Mouse (Mus musculus): ENCODE measurements around the gene Cd320.
"Not testable (repeated sequence)": the region's sequence is repeated elsewhere in the genome, so short reads cannot be mapped to it uniquely, and the experiment has no call there.

The Cd320 gene

DNA sequence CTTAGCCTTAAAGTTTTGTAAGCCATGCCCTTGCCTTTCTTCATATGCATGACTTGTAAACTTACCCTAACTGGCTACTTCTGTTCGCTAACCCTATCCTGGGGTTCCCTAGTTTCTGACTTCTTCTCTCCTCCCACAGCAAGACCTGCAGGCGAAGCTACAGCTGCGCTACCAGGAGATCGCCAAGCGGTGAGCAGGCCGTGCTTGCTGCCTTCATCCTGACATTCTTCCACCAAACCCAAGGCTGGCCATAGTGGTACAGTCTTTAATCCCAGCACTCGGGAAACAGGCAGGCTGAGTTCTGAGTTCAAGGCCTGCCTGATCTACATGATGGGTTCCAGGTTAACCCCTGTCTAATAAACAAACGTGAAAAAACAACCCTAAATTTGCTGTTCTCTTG, 17.4 kb upstream of the Cd320 start:
- DNase-seq (ENCODE audit: low spot score) = no peak

DNA sequence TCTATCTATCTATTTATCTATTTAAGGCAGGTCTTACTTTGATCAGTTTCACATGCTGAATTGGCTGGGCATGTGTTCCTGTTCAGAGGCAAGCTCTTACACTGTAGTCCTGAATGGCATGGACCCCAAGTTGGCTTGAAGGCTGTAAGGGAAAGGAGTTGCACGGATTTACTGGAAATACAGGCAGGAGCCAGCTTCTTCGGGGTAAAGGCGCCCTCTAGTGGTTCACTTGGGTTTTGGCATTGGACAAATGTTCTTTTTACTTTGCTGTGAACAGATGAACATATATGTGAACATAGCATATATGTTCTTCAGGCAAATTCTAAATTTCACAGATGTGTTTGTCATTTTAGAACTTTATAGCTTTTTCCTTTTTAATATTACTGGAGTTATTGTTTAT, 16.0 kb upstream of the Cd320 start:
- DNase-seq (ENCODE audit: low spot score) = peak; percentile 57

DNA sequence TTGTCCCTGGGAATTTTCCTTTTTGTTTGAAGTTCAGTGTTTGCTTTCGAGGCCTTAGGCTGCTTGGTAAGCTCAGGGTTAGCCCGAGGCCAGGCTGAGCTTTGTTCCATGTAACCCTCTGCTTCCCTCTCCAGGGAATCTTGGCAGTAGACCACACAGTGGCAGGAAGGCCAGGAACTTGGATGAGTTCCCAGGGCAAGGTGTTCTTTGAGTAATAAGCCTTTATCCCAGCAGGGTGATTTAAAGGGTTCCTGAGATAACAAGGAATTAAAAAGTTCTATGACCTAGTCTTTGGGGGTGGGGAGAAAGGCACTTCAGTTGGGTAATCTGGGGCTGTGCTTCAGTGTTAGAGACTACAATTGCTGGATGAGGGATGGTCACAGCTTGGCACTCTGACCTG, 14.0 kb upstream of the Cd320 start:
- peak; percentile 63 for DNase-seq (ENCODE audit: low spot score)

DNA sequence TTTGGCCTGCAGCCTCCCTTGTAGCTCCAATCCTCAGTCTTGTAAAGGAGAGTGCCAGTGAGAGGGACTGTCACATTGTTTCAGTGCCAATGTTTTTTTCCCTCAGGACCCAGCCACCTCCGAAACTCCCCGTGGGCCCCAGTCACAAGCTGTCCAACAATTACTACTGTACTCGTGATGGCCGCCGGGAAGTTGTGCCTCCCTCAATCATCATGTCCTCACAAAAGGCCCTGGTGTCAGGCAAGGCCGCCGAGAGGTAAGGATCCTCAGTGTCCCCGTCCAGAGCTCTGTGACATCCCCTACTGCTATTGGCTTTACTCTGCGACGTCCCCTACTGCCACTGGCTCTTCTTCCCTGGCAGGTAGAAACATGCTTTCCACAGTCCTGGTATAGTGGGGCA, 13.3 kb upstream of the Cd320 start:
- no peak for DNase-seq (ENCODE audit: low spot score)

DNA sequence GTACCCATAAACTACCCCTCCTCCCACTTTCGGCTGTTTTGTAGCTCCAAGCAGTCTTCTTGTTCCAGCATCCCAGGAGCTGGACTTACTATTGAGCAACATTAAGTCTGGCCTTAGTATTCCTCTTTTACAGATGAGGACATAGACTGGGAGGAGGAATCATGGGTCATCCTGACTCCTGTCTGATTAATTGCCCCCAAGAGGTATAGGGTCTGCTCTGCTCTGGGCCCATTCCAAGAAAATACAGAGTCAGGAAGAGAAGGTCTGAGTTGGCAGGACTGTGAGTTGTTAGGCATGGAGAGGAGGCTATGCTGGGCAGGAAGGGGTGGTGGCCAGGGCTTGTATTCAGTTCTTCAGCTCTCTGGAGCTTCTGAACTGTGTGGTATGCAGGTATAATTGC, 1.3 kb downstream of the Cd320 start:
- no peak for DNase-seq (ENCODE audit: low spot score)

DNA sequence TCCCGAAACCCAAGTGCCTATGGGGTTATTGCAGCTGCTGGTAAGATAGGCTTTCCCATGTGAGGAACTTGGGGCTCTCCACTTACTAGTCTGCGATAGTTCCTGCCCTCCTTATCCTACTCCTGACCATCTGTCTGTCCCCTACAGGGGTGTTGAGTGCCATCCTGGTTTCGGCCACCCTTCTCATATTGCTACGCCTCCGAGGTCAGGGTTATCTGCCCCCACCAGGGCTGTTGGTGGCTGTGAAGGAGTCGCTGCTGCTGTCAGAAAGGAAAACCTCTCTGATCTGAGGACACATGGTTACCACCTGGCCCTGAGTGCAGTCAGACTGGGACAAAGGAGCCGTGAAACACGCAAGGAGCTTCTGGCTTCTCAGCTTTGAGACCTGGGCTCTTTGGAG, 5.2 kb downstream of the Cd320 start:
- DNase-seq (ENCODE audit: low spot score) = no peak

DNA sequence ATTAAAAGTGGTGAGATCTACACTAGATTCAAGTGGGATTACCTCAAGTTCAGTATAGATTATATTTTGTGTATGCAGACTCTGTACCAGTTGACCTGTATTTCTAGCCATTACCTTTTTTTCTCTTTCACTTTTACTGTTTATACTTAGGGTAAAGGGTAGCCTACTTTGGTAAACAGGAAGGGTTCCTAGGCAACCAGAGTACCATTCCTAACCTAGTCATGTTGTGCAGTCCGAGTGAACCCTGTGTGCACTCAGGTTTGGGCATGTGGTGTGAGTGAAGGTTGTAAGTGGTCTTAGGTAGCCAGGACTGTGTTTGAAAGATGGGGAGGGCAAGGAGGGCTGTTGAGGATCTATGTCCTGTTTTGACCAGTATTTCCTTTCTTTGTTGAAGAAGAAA, 8.4 kb downstream of the Cd320 start:
- no peak for DNase-seq (ENCODE audit: low spot score)

DNA sequence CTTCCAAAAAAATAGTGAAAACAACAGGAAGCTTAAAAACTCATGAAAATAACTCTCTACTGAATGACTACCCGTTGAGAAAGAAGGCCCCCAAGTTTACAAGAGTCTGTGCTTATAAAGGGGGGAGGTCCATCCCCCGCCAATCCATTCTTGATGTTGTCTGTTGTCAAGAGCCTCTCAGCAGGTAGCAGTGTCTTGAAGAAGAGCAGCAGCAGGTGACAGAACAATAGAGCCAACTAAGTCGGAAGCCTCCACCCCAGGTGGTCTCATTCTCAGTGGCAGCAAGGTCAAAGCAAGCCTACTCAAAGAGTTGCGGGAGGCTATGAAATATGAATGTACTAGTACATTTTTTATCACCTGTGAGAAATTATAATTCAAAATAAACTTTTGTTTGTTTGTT, 14.9 kb downstream of the Cd320 start:
- no peak for DNase-seq (ENCODE audit: low spot score)

DNA sequence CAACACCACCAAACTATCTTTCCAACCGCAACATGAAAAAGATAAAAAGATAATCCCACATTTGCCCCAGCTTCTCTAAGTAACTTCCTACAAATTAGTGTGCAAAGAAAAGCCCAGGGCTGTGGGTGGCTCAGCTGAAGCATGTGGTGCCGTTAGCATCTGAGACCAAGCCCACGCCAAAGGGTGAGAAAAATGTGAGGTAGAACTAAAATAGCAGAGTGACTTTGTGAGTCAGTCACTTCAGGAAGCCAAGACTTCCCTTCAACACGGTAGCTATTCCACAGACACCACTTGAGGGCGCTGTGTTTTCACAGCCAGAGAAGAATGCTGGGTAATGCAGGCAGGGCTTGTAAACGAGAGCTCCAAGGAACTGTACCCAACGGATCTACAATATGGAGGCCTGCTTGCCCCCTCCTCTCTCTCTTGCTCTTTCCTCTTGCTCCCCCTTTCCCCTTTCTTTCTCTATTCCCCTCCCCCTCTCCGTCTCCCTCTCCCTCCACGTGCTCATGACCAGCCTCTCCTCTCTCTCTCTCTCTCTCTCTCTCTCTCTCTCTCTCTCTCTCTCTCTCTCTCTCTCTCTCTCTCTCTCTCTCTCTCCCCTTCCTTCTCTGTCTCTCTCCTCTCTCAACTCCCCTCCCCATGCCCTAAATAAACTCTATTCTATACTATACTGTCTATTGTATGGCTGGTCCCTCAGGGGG, 22.6 kb downstream of the Cd320 start:
- peak; percentile 22 for DNase-seq (ENCODE audit: low spot score)

DNA sequence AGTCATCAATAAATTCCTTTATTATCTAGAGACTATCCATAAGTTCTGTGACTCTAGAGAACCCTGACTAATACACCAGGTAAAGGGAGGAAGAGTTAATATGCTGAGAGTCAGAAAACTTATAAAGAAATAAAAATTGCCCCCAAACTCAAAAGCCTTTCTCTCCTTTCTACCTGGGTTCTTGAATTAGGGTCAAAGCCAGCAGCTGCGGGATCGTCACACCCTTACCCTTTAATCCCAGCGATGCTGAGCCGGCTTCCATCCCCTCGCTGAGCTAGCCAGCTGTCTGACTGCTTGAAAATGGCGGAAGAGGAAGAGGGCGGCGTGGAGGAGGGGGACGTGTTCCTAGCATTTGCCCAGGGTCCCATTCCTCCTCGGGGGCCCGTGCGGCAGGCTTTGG, 30.6 kb downstream of the Cd320 start, which contains the start of gene Gm7029:
TSS of gene Gm7029 (plus strand) at position 301 of the 400 bp plus-strand sequence.
- DNase-seq (ENCODE audit: low spot score) = not testable (repeated sequence)

DNA sequence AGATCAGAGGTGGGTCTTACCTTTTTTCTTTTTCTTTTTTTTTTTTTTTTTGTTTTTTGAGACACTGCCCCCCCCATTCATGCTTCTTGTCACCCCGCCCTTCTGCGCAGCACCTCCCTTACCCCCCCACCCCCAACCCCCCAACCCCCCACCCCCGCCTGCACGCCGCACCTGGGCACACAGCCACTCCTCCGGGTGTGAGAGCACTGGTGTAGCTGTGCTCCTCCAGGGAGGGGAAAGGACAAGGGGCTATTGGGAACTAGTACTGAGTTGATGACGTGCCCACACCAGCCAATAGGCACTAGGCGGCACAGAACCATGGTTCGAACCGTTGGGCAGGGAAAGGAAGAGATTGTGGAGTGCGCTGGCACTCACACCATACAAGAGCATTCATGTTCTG, 31.5 kb downstream of the Cd320 start:
- no peak for DNase-seq (ENCODE audit: low spot score)

DNA sequence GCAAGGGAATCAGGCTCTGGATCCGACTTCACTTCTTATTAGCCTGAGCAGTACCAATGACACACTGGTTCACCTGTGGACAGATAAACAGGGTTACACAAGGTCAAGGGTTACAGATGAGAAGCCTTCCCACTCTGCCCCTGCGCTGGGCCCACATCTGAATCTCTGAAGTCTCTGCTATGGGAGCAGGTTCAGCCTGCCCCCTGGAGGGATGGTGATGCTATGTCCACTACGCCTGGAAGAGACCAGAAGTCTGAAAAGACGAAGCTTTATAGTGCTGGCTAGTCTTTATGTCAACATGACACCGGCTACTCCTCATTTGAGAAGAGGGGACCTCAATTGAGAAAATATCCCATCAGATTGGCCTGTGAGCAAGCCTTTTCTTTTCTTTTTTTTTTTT, 32.9 kb downstream of the Cd320 start:
- not testable (repeated sequence) for DNase-seq (ENCODE audit: low spot score)

DNA sequence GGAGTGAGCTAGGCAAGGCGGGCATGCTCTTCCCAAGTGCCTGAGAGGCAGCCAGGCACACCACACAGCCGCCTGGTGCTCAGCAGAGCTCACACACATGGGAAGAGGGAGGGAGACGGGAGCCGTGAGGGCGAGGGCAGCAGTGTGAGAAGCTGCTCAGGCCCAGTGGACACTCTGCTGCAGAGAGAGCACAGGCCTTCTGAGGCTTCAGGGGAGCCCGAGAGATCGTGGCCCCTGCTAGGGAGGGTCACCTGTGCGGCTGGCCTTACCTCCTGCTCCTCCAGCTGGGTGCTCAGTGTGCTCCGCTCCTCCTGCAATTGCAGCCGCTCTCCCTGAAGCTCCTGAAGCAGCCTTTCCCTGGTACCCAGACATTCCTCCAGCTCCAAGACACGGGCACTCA, 41.4 kb downstream of the Cd320 start:
- DNase-seq (ENCODE audit: low spot score) = not testable (repeated sequence)

DNA sequence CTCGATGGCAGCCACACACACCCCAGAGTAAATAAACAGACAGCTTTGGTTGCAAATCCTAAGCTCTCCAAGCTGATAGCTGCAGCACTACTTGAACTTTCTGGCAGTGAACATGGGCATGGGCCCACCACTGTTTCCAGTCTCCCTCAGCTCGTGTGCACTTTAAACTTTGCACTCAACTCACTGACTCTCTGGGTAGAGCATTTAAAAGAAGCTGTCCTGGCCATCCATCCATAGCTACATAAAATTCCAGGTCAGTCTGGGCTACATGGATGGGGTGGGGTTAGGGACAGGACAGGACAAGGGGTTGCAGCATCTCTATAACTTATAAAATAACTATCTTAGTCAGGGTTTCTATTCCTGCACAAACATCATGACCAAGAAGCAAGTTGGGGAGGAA, 44.9 kb downstream of the Cd320 start:
- DNase-seq (ENCODE audit: low spot score) = not testable (repeated sequence)

DNA sequence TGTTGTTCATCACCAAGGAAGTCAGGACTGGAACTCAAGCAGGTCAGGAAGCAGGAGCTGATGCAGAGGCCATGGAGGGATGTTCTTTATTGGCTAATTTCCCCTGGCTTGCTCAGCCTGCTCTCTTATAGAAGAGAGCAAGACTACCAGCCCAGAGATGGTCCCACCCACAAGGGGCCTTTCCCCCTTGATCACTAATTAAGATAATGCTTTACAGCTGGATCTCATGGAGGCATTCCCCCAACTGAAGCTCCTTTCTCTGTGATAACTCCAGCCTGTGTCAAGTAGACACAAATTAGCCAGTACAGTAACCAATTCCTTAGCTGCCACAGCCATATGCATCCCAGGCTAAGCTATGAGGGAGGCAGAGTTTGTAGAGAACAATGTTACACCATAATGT, 45.3 kb downstream of the Cd320 start:
- not testable (repeated sequence) for DNase-seq (ENCODE audit: low spot score)

DNA sequence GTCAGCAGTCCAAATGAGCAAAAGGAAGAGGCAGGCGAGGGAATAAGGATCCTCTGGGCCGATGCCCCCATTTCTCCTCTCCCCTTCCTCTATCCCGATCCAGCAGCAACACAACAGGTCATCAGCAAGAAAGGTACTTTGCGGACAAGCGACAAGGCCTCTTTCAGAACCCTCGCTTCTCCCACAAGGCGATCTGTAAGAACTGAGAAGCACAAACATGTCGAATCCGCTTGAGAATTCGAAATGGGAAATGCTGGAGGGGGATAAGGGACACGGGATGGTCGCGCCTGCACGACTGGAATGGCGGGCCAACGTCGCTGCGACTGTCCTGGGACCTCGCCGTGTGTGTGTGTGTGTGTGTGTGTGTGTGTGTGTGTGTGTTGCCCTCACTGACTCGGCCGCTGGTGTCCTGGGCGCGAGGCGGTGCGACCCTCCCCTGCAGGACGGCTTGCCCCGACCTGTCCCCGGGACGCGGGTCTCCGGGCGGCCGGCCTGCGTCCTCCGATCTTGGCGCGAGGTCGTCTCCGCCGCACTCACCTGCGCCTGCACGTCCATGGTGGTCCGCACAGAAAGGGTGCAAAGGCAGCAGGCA, 47.1 kb downstream of the Cd320 start:
- DNase-seq (ENCODE audit: low spot score) = not testable (repeated sequence)

DNA sequence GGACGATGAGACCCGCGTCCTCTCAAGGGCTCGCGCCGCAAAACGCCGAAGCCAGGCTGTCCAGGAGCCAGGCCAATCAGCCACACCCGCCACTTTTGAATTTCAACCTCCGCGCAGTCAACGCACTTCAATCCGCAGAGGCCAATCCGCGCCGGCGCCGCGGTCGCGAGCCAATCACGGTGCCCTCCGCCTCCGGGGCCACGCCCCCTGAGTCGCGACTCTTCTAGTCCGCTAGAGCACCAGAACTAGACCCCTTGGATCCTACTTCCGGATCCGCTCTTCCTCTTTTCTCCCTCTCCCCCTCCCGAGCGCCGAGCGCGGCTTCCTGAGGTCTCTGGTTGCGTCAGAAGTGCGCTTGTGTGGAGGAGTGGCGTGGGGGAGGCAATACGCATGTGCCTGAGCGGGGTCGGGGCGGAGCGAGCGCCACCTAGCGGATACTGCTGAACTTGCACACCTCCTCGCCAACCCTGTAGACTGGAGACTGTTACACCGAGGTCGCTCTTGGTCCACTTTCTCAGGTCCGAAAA, 47.7 kb downstream of the Cd320 start, which contains the start of gene Kifc1:
TSS of gene Kifc1 (minus strand) at position 129 of the 527 bp plus-strand sequence.
- DNase-seq (ENCODE audit: low spot score) = peak; percentile 99

DNA sequence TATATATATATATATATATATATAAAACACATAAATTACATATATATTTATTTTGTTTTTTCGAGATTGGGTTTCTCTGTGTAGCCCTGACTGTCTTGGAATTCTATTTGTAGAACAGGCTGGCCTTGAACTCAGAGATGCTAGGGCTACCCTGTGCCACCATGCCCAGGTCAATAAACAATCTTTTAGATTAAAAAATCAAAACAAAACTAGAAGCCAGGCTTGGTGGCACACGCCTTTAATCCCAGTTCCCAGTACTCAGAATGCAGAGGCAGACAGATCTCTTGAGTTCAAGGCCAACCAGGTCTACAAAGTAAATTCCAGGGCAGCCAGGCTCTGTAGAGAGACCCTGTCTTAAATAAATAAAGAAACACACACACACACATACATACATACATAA, 48.5 kb downstream of the Cd320 start:
- DNase-seq (ENCODE audit: low spot score) = no peak

DNA sequence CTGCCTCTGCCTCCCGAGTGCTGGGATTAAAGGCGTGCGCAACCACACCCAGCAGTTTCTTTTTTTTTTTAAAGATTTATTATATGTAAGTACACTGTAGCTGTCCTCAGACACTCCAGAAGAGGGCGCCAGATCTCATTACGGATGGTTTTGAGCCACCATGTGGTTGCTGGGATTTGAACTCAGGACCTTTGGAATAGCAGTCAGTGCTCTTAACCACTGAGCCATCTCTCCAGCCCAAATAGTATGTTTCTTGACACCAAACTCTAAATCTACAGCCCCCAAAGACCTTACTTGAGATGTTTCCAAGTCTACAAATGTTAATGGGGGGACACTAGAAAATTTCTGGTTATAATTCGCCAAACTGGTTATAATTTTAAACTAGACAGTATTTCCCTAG, 49.0 kb downstream of the Cd320 start:
- not testable (repeated sequence) for DNase-seq (ENCODE audit: low spot score)

DNA sequence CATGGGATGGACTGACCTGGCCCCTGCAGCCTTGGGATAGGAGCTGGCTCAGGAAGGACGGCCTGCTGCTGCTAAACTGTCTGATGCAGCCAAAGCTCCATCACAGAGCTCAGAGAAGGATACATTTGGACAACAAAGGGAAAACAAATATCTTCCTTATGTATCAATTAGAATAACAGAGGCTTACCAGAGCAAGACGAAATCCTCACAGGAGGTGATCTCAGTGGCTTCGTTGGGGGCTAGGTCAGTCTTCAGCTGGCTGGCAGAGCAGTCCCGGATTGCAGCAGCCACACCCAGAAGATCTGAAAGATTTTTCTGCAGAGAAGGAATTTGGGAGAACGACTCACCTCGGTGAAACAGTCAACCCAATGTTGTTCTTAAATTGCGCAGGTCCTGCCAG, 49.5 kb downstream of the Cd320 start:
- no peak for DNase-seq (ENCODE audit: low spot score)

DNA sequence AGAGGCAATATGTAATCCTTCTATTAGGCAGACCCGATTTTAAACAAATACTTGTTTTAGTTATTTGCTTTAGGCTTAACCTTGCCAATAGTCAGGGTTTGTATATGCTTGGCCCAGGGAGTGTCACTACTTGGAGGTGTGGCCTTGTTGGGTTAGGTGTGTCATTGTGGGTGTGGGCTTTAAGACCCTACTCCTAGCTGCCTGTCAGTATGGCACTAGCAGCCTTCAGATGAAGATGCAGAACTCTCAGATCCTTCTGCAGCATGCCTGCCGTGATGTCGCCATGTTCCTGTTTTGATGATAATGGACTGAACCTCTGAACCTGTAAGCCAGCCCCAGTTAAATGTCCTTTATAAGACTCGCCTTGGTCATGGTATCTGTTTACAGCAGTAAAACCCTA, 50.1 kb downstream of the Cd320 start:
- not testable (repeated sequence) for DNase-seq (ENCODE audit: low spot score)

DNA sequence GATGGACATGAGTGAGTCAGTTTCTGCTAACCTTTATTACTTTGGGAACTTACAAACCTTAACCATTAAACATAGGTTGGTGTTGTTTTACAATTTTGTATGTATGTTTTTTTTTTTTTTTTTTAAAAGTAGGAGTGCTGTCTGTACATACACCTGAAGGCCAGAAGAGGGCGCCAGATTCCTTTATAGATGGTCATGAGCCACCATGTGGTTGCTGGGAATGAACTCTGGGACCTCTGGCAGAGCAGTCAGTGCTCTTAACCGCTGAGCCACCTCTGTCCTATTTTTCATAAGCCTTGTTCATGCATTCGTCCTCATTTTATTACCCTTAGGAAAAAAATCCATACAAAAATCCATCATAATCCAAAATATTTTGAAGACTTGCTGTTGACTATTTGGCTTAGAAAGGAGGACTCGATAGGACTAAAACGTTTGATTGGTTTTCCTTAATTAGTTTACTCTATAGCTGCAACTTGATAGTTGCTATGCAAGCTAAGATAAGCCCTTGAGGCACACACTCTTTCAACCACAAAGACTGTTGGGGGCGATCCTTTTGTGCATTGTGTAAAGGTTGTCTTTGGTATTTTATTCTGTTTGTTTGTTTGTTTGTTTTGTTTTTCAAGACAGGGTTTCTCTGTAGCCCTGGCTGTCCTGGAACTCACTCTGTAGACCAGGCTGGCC, 54.4 kb downstream of the Cd320 start:
- DNase-seq (ENCODE audit: low spot score) = no peak

DNA sequence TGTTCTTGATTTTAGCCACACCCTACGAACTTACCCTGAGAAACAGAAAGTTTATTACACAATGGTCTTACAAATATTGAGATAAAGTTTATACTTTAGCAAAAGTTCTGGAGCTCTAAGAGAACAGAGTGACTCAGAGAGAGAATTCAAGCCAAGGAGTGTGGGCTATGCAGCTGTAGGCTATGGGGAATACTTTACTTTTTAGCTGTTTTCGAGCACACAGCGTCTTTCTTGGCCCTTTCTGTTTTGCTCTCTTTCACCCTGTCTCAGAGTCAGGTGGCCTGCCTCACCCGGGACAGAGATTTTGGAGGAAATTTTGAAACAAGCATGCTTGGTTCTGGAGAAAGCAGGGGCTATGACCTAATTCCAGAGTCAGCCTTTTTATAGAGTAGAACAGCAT, 55.3 kb downstream of the Cd320 start:
- DNase-seq (ENCODE audit: low spot score) = not testable (repeated sequence)

Measured in ovary, postnatal 36 days (tissue).